Mouse (Mus musculus) brain, embryonic 14.5 days (tissue): ENCODE data around the gene Gm5617.

Source experiments
- CTCF ChIP-seq: fragments of 200-500 bp; IDR thresholded peaks from 2 replicates; pipeline ENCODE4 v1.5.1; 2012; ENCODE audit warnings: inconsistent platforms, mild to moderate bottlenecking, moderate library complexity, borderline replicate concordance; ENCODE audit not compliant: insufficient read depth, insufficient read length; ENCODE audit errors: extremely low read depth
- POLR2A ChIP-seq: fragments of 200-500 bp; IDR thresholded peaks from 2 replicates; pipeline ENCODE4 v1.6.1; 2012; ENCODE audit warnings: mild to moderate bottlenecking, inconsistent platforms, borderline replicate concordance; ENCODE audit not compliant: poor library complexity, insufficient read depth, insufficient read length, severe bottlenecking; ENCODE audit errors: extremely low read depth

- TF ChIP-seq CTCF (no peak), POLR2A (peak; percentile 69; the same call in 1 of the 2 replicates)
These were observed at the start of gene Gm5617, which contains the start of gene Rbm7 for GRCm38 (mm10) chr9:48494817-48495547.
